Mouse (Mus musculus): ENCODE measurements around the gene Ntrk3.

Gene Ntrk3

DNA sequence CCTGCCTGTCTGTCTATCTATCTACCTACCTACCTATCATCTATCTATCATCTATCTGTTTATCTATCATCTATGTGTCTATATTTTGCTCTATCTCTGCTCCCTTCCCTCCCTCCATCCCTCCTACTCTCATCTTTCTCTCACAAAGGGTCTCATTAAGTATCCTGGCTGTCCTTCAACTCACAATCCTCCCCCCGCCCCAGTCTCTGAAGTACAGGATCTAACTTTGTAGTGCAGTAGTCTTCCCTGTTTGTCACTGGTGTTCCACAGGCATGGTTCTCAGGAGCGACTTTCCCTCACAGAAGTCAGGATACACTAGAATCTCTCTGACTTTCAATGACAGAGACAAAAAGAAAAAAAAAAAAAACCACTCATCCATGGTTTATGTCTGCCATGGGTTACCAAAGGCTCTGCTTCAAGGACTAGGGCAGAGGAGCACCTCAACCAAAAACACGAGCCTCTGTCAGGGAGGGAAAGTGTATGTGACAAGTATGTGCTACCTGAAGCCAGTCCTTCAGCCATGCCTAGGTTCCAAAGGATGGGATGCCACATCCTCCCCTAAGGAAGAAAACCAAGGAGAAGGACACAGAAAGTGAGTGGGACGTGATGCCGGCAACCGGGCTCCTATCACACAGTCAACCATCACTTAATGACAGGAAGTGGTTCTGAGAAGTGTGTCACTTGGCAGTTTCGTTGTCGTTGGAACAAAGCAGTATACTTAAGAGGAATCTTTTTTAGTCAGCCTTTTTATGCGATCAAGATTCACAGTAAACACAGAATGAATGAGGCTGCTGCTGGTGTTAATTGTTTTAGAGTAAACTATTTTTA lies 16.6 kb downstream of the Ntrk3 start:
- no peak for DNase-seq (ENCODE audit: inconsistent ontology term)

- no peak for DNase-seq (ENCODE audit: inconsistent ontology term)
Measured at GRCm38 (mm10) chr7:78719795-78720460, 17.9 kb downstream of the Ntrk3 start.

- no peak for DNase-seq (ENCODE audit: inconsistent ontology term)
Measured at GRCm38 (mm10) chr7:78719117-78719516, 18.7 kb downstream of the Ntrk3 start.

DNA sequence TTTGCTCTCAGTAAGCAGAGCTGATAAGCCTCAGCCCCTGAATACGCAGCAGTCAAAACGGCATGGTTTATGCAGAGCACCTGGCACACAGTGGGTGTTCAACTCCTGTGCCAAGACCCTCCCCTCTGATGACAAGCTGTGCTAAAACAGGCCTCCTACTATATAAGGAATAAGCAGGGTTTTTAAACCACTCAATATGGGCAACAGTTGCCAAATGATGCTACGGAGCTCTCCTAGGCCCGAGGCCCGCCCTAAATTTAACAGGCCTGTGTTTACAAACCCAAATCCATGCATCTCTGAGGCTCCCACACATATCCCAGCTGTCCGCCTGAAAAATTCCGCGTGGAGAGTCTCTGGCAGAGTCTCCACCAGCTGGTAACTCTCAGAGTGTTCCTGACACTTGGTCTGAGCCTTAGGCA lies 19.6 kb downstream of the Ntrk3 start:
- no peak for DNase-seq (ENCODE audit: inconsistent ontology term)

DNA sequence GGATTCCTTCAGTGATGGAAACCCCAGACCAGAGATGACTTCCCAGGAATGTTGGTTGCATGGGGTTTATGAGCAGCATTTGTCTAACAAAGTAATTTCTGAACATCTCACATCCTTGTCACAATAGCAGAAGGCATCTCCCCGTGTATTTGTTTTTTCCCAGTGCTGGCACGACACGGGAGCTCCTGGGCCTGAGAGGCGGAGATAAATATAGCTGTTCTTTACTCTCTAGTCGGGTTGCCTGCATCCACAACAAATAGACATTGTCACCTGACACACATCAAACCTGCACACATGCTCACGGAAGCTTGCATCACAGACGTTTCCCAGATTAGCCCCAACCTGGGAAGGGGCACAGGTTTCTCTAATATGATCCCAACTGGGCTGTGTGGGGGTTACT lies 30.1 kb downstream of the Ntrk3 start:
- no peak for DNase-seq (ENCODE audit: inconsistent ontology term)

GRCm38 (mm10) chr7:78707122-78707521 lies 30.7 kb downstream of the Ntrk3 start:
- DNase-seq (ENCODE audit: inconsistent ontology term) = no peak

- DNase-seq (ENCODE audit: inconsistent ontology term) = no peak
Measured at GRCm38 (mm10) chr7:78702676-78703075, 35.1 kb downstream of the Ntrk3 start.

GRCm38 (mm10) chr7:78695200-78695599 lies 42.6 kb downstream of the Ntrk3 start:
- DNase-seq (ENCODE audit: inconsistent ontology term) = no peak

- DNase-seq (ENCODE audit: inconsistent ontology term) = no peak
Measured at GRCm38 (mm10) chr7:78693148-78693547, 44.7 kb downstream of the Ntrk3 start.

DNA sequence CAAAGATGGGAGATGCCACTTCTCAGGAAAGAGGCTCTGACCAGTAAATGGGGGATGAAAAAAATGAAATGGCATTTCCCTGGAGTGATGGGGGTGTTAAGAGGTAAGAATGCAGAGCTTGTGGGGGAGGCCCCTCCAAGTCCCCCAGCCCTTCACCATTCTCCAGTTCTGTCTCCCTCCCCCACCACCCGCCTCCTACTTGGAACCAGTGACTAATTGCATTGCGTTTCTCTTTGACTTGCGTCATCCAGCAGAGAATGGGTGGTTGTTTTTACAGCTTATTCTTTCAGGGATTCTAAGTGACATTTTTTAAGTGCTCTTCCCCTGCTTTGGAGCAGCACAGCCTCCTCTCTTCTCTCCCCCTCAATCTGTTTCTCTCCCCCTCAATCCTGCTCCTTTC lies 46.9 kb downstream of the Ntrk3 start:
- DNase-seq (ENCODE audit: inconsistent ontology term) = no peak

- DNase-seq (ENCODE audit: inconsistent ontology term) = no peak
Measured at GRCm38 (mm10) chr7:78684943-78685342, 52.9 kb downstream of the Ntrk3 start.

- no peak for DNase-seq (ENCODE audit: inconsistent ontology term)
Measured at GRCm38 (mm10) chr7:78680871-78681270, 56.9 kb downstream of the Ntrk3 start.

DNA sequence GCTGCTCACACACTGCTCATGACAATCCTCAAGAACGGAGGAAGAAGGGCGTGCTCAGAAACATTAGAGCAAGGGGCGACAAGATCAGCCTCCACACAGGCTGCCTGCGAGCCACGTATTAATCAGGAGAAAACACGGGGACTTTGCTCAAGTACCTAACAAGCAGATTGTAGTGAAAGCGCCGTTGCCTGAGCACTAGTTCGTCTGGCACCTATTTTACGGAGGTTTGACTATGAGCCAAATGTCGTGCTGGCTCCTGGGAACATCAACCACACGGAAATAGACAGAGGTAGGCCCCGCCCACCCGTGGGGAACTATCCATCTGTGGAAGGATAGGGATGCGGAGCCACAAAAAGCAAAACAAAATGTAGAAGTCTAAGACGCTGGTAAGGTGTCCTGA lies 68.4 kb downstream of the Ntrk3 start:
- DNase-seq (ENCODE audit: inconsistent ontology term) = no peak

GRCm38 (mm10) chr7:78668916-78669315 lies 68.9 kb downstream of the Ntrk3 start:
- DNase-seq (ENCODE audit: inconsistent ontology term) = no peak

DNA sequence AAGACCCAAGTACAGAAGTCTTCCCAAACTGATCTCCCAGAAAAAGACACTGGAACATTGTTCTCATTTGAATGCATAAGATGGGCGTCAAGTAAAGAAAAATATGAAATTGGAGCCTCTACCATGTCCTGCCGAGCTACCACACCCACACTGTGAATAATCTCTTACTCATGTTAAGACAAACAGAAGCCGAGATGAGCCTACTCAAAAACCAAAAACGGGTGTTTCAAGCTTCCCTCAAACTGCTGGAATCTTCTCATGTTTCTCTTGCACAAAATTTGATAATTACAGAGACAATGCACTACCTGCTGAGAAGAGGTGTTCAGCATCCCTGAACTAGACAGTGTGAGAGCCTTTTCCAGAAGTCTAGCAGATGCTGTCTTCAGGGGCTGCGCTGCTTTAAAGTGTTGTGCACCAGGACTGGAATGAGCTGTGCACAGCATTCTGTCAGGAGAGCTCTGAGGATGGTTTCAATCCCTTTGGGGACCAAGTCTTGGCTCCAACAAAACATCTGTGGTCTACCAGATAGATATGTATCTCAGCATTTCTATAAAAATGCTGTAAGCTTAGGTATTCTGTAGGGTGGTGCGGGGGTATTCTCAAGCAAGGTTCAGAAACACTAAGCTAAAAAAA lies 69.7 kb downstream of the Ntrk3 start:
- DNase-seq (ENCODE audit: inconsistent ontology term) = no peak

GRCm38 (mm10) chr7:78660832-78661231 lies 77.0 kb downstream of the Ntrk3 start:
- peak; percentile 14 for DNase-seq (ENCODE audit: inconsistent ontology term)

- DNase-seq (ENCODE audit: inconsistent ontology term) = no peak
Measured at GRCm38 (mm10) chr7:78659846-78660245, 78.0 kb downstream of the Ntrk3 start.

DNA sequence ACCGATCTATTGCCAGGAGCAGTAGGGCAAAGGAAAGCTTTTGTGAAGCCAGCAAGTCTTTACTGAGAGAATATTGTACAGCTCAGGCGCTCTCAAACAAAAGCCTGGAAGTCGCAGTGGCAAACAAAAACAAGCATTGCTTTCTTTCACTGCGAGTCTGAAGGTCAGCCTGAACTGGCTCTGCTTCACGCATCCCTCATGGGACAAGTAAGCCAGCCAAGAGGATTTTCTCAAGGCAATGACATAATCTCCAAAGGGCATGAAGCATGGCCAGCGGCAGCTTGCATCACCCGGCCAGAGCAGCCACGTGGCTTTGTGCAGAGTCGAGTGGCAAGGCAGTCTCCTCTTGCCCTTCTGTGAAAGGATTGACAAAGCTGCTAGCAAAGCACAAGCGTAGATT lies 79.8 kb downstream of the Ntrk3 start:
- DNase-seq (ENCODE audit: inconsistent ontology term) = peak; percentile 42

DNA sequence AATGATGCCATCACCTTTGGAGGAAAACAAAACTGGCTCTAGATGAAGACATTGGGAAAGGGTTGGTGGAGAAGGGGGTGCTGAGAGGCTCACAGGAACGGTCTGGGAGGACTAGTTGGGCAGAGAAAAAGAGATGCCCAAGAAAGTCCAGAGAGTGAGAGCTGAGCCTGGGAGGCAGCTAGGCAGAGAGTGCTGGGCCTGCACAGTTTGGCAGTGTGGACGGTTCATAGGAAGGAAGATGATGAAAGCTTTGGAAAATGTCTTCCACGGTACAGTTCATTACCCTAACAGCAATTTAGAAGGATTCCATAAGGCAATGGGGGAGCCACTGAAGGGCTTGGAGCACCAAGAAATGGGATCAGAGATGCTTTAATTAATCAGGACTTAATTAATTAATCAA lies 81.6 kb downstream of the Ntrk3 start:
- DNase-seq (ENCODE audit: inconsistent ontology term) = no peak

DNA sequence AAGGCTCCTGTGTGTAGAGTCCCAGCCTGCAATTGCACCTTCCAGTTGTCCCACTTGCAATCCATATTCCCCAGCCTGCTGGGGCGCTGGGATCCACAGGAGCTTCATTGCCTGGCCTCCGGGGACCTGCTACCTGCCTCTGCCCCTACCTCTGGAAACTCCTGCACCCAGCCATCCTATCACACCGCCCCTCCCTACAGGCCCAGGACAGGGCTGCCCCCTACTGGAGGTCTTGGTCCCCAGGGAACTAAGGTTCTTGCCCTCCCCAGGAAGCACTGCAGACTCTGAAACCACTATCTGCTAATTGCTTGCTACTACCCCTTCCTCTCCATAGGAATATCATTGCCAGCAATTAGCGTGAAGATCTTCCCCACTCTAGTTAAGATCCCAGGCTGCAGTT lies 84.1 kb downstream of the Ntrk3 start:
- DNase-seq (ENCODE audit: inconsistent ontology term) = no peak

DNA sequence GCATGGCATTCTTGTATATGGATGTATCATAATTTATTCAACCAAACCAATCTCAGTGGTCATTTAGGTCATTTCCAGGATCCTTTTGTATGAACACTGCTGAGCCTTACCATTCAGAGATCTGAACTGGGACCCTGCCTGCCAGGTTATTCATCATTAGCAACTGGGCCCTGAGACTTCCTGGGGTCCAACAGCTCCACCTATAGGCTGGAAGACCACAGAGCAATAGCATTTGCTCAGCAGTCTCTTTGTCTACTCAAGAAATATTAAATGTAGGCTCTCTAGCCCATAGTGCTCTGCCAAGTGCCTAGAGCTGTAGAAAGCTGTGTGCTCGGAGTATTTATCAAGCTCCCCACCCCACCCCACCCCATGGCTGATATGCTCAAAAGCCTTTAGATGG lies 85.5 kb downstream of the Ntrk3 start:
- no peak for DNase-seq (ENCODE audit: inconsistent ontology term)

DNA sequence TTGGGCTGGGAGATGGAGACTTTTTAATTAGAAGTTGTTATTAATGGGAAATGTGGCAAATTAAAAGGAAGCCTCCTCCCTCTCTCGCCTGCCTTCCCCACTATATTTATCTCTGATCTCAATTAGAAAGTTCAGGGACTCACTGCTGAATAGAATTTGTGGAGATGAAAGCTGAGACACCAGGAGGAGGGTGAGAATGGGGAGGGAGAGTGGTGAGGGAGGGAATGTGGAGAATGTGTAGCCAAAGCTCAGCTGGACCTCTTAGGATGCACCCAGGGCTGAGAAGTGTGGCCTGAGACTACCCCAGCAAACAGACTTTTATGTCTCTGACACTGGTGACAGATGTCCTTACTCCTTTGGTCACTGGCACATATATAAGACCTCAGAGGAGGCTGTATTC lies 86.3 kb downstream of the Ntrk3 start:
- DNase-seq (ENCODE audit: inconsistent ontology term) = peak; percentile 58

- no peak for DNase-seq (ENCODE audit: inconsistent ontology term)
Measured at GRCm38 (mm10) chr7:78643667-78644066, 94.1 kb downstream of the Ntrk3 start.
